Mouse (Mus musculus) E14TG2a.4 (cell line): Measurements from ENCODE around the gene Zbtb18.

Source experiments
- H3K27me3 ChIP-seq: 2 replicates; pipeline ENCODE4 v1.6.1; 2014; ENCODE audit warnings: low read length, control low read depth; ENCODE audit not compliant: insufficient read depth
- H3K36me3 ChIP-seq: 2 replicates; pipeline ENCODE4 v1.6.1; 2014; ENCODE audit warnings: low read length, control low read depth; ENCODE audit not compliant: insufficient read depth
- H3K4me1 ChIP-seq: replicated peaks from 2 replicates; pipeline ENCODE4 v1.6.1; 2014; ENCODE audit warnings: low read depth, low read length, control low read depth
- H3K4me3 ChIP-seq: replicated peaks from 2 replicates; pipeline ENCODE4 v1.5.1; 2014; ENCODE audit warnings: mild to moderate bottlenecking, low read length
- H3K9me3 ChIP-seq: 2 replicates; pipeline ENCODE4 v1.6.1; 2014; ENCODE audit warnings: low read length, control low read depth
- CTCF ChIP-seq: conservative IDR thresholded peaks from 2 replicates; pipeline ENCODE4 v1.5.1; 2014; ENCODE audit warnings: low read length
- NANOG ChIP-seq: IDR thresholded peaks from 2 replicates; pipeline ENCODE4 v1.6.1; 2014; ENCODE audit warnings: borderline replicate concordance, low read length, mixed read lengths
- POU5F1 ChIP-seq: IDR thresholded peaks from 2 replicates; pipeline ENCODE4 v1.6.1; 2014; ENCODE audit warnings: low read length, borderline replicate concordance

Zbtb18 gene

DNA sequence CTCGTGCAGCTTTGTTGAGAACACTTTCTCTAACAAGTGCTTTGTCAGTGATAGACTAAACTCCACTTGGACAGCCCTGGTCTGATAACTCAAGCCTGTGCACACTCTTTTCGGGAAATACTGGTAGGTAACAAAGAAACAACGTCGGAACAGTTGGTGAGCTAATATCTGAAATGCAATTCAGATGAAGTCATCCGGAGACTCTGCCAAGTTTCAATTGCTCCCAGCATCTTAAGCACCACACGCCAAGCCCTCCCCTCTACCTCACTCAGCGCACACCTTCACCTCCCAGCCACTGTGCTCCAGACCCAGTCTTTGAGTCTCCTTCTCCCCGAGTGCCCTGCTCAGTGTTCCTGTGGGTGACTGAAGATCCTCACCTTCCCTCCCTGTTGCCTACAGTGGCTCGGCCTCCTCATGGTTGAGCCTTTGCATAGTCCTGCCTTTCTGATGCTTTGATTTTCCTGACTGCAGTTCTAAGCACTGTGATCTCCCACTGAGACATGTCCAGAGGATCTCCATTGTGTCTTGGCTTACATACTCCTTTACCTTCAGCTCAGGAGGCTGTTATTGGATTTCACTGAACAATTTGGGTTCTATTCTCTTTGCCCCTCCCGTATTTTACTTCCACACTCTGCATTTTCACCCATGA, 37.3 kb downstream of the Zbtb18 start:
- no peaks in the 10 kb centered on the region for H3K4me1 ChIP-seq
- peaks cover 7% of the 10 kb centered on the region for H3K9me3 ChIP-seq
- no peaks in the 10 kb centered on the region for H3K36me3 ChIP-seq
- TF ChIP-seq POU5F1 (no peak), NANOG (no peak), CTCF (no peak)
- H3K4me3 ChIP-seq, result no peak overlapping the region
- no peaks in the 10 kb centered on the region for H3K27me3 ChIP-seq

DNA sequence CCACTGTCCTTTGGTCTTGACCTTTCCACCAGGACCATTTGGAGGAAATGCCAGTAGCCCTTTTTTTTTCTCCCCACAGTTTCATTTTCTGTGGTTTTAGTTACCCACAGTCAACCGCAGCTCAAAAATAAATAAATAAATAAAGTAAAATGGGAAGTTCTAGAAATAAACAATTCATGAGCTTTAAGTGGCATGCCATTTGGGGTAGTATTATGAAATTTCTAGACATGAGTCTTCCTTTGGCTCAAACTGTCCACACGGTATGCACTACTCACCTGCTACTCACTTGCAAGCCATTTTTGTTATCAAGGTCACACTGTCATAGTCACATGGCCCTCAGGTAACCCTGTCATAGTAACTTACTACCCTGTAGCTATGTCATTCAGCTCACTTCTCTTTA, 41.5 kb downstream of the Zbtb18 start:
- Histone ChIP-seq H3K4me1 (no peaks in the 10 kb centered on the region), H3K36me3 (no peaks in the 10 kb centered on the region), H3K27me3 (0 out of 2 replicates have a peak, but pooled peaks cover 3% of the 10 kb centered on the region), H3K4me3 (no peak overlapping the region), H3K9me3 (no peaks in the 10 kb centered on the region)
- TF ChIP-seq NANOG, result no peak
- TF ChIP-seq POU5F1, result no peak
- no peak for TF ChIP-seq CTCF

DNA sequence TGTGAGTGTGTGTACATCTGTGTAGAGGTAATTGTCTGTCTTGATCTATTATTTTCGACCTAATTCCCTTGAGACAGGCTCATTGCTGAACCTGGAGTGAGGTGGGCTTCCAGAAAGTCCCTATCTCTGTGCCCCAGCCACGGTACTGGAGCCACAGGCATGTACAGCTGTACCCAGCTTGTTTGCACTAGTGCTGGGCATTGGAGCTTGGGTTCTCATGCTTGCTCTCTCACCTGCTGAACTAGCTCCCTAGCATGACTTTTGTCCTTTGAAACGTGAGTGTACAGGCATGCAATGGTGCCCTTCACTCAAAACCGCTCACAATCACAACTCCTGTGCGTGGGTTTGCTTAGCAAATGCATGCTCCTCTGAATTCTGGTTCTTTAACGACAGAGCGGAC, 42.1 kb downstream of the Zbtb18 start:
- Histone ChIP-seq H3K4me3 (no peak overlapping the region), H3K9me3 (no peaks in the 10 kb centered on the region), H3K36me3 (no peaks in the 10 kb centered on the region), H3K27me3 (0 out of 2 replicates have a peak, but pooled peaks cover 3% of the 10 kb centered on the region), H3K4me1 (no peaks in the 10 kb centered on the region)
- TF ChIP-seq NANOG (no peak), POU5F1 (no peak), CTCF (no peak)

DNA sequence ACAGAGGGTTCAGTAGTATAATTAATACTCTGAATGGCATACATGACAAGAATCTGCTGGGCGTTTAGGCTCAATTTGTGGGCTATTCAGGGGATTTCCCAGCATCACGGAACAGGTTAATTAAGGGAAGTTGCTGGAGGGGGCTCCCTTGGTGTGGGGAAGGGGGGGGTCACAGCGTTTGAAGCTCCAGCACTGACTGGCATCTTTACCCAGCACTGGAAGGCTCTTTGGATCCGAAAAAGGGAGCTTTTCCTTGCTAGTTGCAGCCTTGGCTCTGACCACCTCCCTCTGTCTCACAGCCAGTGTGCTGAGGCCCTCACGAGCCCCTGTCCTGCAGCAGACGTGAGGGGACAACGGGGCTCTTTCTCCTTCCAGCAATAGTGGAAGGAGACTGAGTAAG, 42.5 kb downstream of the Zbtb18 start:
- no peak overlapping the region for H3K4me3 ChIP-seq
- 0 out of 2 replicates have a peak, but pooled peaks cover 3% of the 10 kb centered on the region for H3K27me3 ChIP-seq
- TF ChIP-seq NANOG (no peak), CTCF (no peak), POU5F1 (no peak)
- no peaks in the 10 kb centered on the region for H3K9me3 ChIP-seq
- no peaks in the 10 kb centered on the region for H3K36me3 ChIP-seq
- no peaks in the 10 kb centered on the region for H3K4me1 ChIP-seq

DNA sequence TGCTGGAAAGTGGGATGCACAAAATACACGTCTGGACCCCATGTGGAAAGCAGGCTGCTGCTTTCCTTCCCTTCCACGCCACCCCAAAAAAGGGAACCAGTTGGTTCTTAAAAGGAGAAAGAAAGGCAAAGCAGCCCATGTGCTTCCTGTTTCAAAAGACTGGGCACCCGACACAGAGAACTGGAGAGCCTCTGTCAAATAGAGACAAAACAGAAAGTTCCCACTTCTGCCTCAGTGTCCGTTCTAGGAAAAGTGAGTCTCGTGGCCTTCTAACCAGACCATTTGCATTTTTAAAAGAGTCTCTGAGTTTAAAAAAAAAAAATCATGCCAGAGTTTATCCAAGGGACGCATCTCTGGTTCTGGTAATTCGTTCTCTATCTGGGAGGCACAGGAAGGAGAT, 47.7 kb downstream of the Zbtb18 start:
- no peaks in the 10 kb centered on the region for H3K4me1 ChIP-seq
- H3K9me3 ChIP-seq, result no peaks in the 10 kb centered on the region
- TF ChIP-seq NANOG, result no peak
- no peak for TF ChIP-seq POU5F1
- no peak for TF ChIP-seq CTCF
- no peaks in the 10 kb centered on the region for H3K36me3 ChIP-seq
- 0 out of 2 replicates have a peak, but pooled peaks cover 3% of the 10 kb centered on the region for H3K27me3 ChIP-seq
- no peak overlapping the region for H3K4me3 ChIP-seq

DNA sequence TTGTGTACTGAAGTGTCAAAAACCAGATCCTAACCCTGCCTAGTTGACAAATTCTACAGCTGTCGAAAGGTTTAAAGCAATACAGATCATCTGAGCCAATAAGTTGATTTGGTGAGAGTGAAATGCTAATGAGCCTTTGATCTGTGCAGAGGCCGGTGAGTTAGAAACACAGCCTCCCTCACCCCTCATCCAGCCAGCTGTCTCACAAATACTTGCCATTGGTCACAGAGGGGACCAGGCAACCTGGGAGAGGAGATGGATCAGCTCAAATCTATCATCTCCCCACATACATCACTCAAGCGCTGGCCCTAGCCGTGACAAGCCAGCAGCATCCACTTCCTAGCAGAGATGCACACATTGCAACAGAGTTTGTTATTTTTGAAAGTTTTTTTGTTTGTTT, 48.7 kb downstream of the Zbtb18 start:
- Histone ChIP-seq H3K36me3 (no peaks in the 10 kb centered on the region), H3K27me3 (0 out of 2 replicates have a peak, but pooled peaks cover 3% of the 10 kb centered on the region), H3K4me3 (no peak overlapping the region), H3K9me3 (no peaks in the 10 kb centered on the region), H3K4me1 (no peaks in the 10 kb centered on the region)
- TF ChIP-seq POU5F1, result no peak
- no peak for TF ChIP-seq NANOG
- TF ChIP-seq CTCF, result no peak

DNA sequence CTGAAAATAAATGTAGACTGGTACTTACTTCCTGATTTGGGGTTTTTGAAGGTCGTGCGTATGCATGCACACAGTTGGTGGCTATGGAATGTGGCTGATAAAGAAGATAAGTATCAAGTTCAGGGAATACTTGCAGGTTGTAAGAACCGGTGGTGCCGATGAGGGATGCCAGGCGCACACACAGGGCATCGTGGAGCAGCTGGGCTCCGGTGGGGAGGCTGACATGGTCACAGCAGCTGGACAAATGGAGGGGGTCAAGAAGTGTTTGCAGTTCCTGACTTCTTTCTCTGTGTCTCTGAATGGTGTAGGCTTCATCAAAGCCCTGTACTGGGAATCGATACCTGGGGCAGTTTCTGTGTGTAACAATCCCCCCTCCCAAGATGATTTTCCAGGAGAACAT, 49.1 kb downstream of the Zbtb18 start:
- 0 out of 2 replicates have a peak, but pooled peaks cover 3% of the 10 kb centered on the region for H3K27me3 ChIP-seq
- H3K36me3 ChIP-seq, result no peaks in the 10 kb centered on the region
- H3K4me1 ChIP-seq, result no peaks in the 10 kb centered on the region
- H3K9me3 ChIP-seq, result no peaks in the 10 kb centered on the region
- no peak overlapping the region for H3K4me3 ChIP-seq
- no peak for TF ChIP-seq CTCF
- TF ChIP-seq POU5F1, result no peak
- no peak for TF ChIP-seq NANOG

DNA sequence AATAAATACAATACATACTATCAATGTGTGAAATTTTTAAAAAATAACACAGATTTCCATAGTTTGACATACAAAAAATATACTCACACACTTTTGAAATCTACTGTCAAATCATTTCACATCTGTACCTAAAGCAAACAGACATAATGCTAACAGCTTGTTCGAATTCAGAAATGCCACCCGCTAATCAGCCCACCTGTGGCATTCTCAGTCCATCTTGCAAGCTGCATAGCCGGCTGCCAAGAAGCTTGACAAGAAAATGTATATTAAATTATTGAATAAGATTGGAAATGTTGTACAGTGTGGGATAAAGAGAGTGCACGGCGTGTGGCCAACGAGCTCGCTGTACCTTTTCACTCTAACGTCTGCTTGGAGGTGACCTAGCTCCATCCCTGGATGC, 52.2 kb downstream of the Zbtb18 start:
- peaks cover 16% of the 10 kb centered on the region for H3K27me3 ChIP-seq
- no peaks in the 10 kb centered on the region for H3K9me3 ChIP-seq
- no peak overlapping the region for H3K4me3 ChIP-seq
- TF ChIP-seq POU5F1, result no peak
- no peak for TF ChIP-seq NANOG
- H3K4me1 ChIP-seq, result no peaks in the 10 kb centered on the region
- no peaks in the 10 kb centered on the region for H3K36me3 ChIP-seq

DNA sequence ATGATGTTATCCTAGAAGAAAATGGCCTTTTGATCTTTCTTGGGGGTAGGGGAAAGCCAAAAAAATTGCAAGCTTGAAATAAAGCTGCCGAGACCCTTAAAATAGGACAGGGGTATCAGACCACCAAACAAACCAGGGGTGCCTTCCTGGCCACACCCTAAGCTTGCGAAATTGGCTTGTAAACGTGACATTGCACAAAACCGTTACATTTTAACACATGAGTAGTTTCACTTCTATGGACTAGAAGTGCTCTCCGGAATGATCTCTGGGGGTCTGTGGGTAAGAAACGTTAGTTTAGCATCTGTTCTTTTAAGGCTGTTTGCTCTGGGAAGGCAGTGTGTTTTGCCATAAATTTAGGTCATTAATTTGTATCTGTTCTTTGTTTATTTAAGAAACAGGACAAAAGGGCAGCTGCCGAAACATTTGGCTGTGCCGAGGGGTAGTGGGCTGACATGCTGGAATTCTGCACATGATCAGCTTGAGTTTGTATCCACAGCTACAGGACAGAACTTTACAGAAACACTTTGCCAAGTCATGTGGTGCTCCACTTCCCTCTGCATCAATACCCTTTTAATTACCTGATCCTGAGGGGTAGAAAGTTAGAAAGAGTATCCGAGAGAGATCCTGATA, 52.9 kb downstream of the Zbtb18 start:
- Histone ChIP-seq H3K4me1 (no peaks in the 10 kb centered on the region), H3K4me3 (no peak overlapping the region)
- TF ChIP-seq POU5F1, result no peak
- no peak for TF ChIP-seq CTCF
- no peak for TF ChIP-seq NANOG

More for the DNA sequence above, 52.9 kb downstream of the Zbtb18 start:
- peaks cover 19% of the 10 kb centered on the region for H3K27me3 ChIP-seq
- no peaks in the 10 kb centered on the region for H3K9me3 ChIP-seq
- H3K36me3 ChIP-seq, result no peaks in the 10 kb centered on the region
